Mouse (Mus musculus) kidney, embryonic 14.5 days (tissue): ENCODE results near the gene Zfp784. TPM values are rescaled to one million over a fixed set of nuclear protein-coding genes. Genes with fewer than 3 reads are reported as not detected.

ENCODE experiments used
- ATAC-seq: fragments of 200-750 bp; cut with Nextera tagmentation; 2 replicates; pipeline ENCODE4 v1.8.0; 2017; ENCODE audit warnings: moderate number of reproducible peaks, mild to moderate bottlenecking, moderate TSS enrichment, moderate library complexity; ENCODE audit not compliant: low FRiP score, low TSS enrichment
- H3K27ac ChIP-seq: fragments of 300-500 bp; sonication (generic); 2 replicates; pipeline ENCODE4 v1.5.1; 2014; ENCODE audit warnings: low read depth, mild to moderate bottlenecking, low read length, moderate library complexity, mixed read lengths
- H3K27me3 ChIP-seq: fragments of 300-500 bp; sonication (generic); 2 replicates; pipeline ENCODE4 v1.6.1; 2014; ENCODE audit warnings: mild to moderate bottlenecking, low read length; ENCODE audit not compliant: control insufficient read depth, insufficient read depth
- H3K36me3 ChIP-seq: fragments of 300-500 bp; sonication (generic); 2 replicates; pipeline ENCODE4 v1.6.1; 2014; ENCODE audit warnings: low read length, mixed read lengths; ENCODE audit not compliant: control insufficient read depth, insufficient read depth
- H3K4me1 ChIP-seq: fragments of 300-500 bp; sonication (generic); 2 replicates; pipeline ENCODE4 v1.6.1; 2014; ENCODE audit warnings: low read length, mixed read lengths; ENCODE audit not compliant: control insufficient read depth, insufficient read depth
- H3K4me2 ChIP-seq: fragments of 300-500 bp; sonication (generic); replicated peaks from 2 replicates; pipeline ENCODE4 v1.6.1; 2014; ENCODE audit warnings: low read depth, mild to moderate bottlenecking, low read length
- H3K4me3 ChIP-seq: fragments of 300-500 bp; sonication (generic); 2 replicates; pipeline ENCODE4 v1.5.1; 2014; ENCODE audit warnings: mild to moderate bottlenecking, low read length
- H3K9ac ChIP-seq: fragments of 300-500 bp; sonication (generic); 2 replicates; pipeline ENCODE4 v1.6.1; 2014; ENCODE audit warnings: low read depth, mild to moderate bottlenecking, low read length, moderate library complexity
- H3K9me3 ChIP-seq: fragments of 300-500 bp; sonication (generic); 2 replicates; pipeline ENCODE4 v1.6.1; 2016; ENCODE audit warnings: low read length; ENCODE audit not compliant: control insufficient read depth
- WGBS: fragments of 180-500 bp; shearing (Covaris S2); extraction: QIAGEN DNeasy Blood & Tissue Kit; methylation state at CpG from one replicate; pipeline ENCODE4 v1.1.7; 2014; 5-methylcytosine and 5-hydroxymethylcytosine counted together
- polyA plus RNA-seq: library from polyadenylated mRNA; unstranded; fragments of >200 nt; fragmentation: Nextera tagmentation; extraction: Ambion mirVana; gene quantifications from 2 replicates; pipeline ENCODE4 v1.2.1, GENCODE M21; 2014

Gene Zfp784
- polyA plus RNA-seq, 1 experiment from 2014 or later: 5.0 TPM

- H3K27me3 ChIP-seq: no peaks in the 10 kb centered on the region
- WGBS: 93% methylated on average over 9 of the region's 9 CpGs
- peaks cover 19% of the 10 kb centered on the region for H3K9me3 ChIP-seq
- H3K4me1 ChIP-seq: no peaks in the 10 kb centered on the region
- H3K27ac ChIP-seq: no peak overlapping the region
- no peak for ATAC-seq
- H3K36me3 ChIP-seq: peaks cover 47% of the 10 kb centered on the region
- H3K4me2 ChIP-seq: no peak overlapping the region
- H3K4me3 ChIP-seq: no peak overlapping the region
- no peak overlapping the region for H3K9ac ChIP-seq
Observed at GRCm38 (mm10) chr7:5036136-5036535, 2.1 kb downstream of the Zfp784 start.

DNA sequence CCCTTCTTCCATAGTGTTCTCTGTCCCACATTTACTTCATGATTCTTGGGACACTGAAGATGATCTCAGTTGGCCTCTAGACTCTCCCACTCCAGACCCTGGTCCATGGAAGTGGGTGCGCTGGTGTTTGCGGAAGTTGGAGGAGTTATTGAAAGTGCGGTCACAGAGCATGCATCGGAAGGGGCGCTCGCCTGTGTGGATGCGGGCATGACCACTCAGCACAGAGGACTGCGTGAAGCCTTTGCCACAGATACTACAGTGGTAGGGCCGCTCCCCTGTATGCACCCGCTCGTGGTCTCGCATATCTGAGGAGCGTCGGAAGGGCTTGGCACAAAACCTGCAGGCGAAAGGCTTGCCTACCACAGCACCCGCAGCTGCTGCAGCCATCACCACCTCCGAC, 2.6 kb downstream of the Zfp784 start:
- H3K9ac ChIP-seq: no peak overlapping the region
- no peak overlapping the region for H3K4me3 ChIP-seq
- peaks cover 53% of the 10 kb centered on the region for H3K36me3 ChIP-seq
- H3K27me3 ChIP-seq: no peaks in the 10 kb centered on the region
- ATAC-seq: no peak
- no peak overlapping the region for H3K4me2 ChIP-seq
- H3K27ac ChIP-seq: no peak overlapping the region
- peaks cover 24% of the 10 kb centered on the region for H3K9me3 ChIP-seq
- WGBS: 96% methylated on average over 17 of the region's 17 CpGs
- no peaks in the 10 kb centered on the region for H3K4me1 ChIP-seq

- Histone ChIP-seq H3K9me3 (peaks cover 43% of the 10 kb centered on the region), H3K4me3 (no peak within 1 kb of the TSS)
- no peak for ATAC-seq
Observed at GRCm38 (mm10) chr7:5033818-5034217, 4.4 kb downstream of the Zfp784 start, which contains the start of gene 4632433K11Rik. Gene 4632433K11Rik (plus strand): TSS chr7:5034118.

DNA sequence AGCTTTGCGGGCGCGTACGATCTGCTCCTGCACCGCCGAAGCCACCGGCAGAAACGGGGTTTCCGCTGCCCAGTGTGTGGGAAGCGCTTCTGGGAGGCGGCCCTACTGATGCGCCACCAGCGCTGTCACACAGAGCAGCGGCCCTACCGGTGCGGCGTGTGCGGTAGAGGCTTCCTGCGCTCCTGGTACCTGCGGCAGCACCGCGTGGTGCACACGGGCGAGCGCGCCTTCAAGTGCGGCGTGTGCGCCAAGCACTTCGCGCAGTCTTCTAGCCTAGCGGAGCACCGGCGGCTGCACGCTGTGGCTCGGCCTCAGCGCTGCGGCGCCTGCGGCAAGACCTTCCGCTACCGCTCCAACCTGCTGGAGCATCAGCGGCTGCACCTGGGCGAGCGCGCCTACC, 6.8 kb downstream of the Zfp784 start:
- ATAC-seq: no peak
- H3K9me3 ChIP-seq: peaks cover 44% of the 10 kb centered on the region
- H3K9ac ChIP-seq: no peak overlapping the region
- no peak overlapping the region for H3K27ac ChIP-seq
- H3K36me3 ChIP-seq: peaks cover 87% of the 10 kb centered on the region
- H3K4me3 ChIP-seq: 0 out of 2 replicates have a peak overlapping the region, but pooled peaks have one; percentile 9
- no peaks in the 10 kb centered on the region for H3K4me1 ChIP-seq
- H3K4me2 ChIP-seq: no peak overlapping the region
- no peaks in the 10 kb centered on the region for H3K27me3 ChIP-seq
- 84% methylated on average over 46 of the region's 46 CpGs for WGBS

More at GRCm38 (mm10) chr7:5033818-5034217, 4.4 kb downstream of the Zfp784 start, which contains the start of gene 4632433K11Rik:
- Histone ChIP-seq H3K4me1 (no peaks in the 10 kb centered on the region), H3K9ac (no peak within 1 kb of the TSS), H3K27me3 (no peaks in the 10 kb centered on the region), H3K4me2 (no peak within 1 kb of the TSS), H3K27ac (no peak within 1 kb of the TSS), H3K36me3 (peaks cover 71% of the 10 kb centered on the region)
- WGBS: 87% methylated on average over 3 of the region's 3 CpGs

DNA sequence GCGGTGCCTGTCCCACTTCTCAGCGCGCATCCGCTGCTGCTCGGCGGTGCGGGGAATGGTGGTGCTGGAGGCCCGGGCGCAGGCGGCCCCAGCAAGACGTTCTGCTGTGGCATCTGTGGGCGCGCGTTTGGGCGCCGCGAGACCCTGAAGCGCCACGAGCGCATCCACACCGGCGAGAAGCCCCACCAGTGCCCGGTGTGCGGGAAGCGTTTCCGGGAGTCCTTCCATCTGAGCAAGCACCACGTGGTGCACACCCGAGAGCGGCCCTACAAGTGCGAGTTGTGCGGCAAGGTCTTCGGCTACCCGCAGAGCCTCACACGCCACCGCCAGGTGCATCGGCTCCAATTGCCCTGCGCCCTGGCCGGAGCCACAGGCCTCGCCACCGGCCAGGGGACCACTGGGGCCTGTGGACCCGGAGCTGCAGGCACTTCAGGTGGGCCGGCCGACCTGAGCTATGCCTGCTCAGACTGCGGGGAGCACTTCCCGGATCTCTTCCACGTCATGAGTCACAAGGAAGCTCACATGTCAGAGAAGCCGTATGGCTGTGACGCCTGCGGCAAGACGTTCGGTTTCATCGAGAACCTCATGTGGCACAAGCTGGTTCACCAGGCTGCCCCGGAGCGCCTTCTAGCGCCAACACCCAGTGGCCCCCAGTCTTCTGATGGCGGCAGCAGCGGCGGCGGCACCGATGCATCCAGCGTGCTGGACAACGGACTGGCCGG, 7.5 kb downstream of the Zfp784 start:
- peaks cover 90% of the 10 kb centered on the region for H3K36me3 ChIP-seq
- H3K9ac ChIP-seq: no peak overlapping the region
- H3K4me2 ChIP-seq: no peak overlapping the region
- no peak for ATAC-seq
- WGBS: 87% methylated on average over 63 of the region's 63 CpGs
- H3K27me3 ChIP-seq: no peaks in the 10 kb centered on the region
- no peak overlapping the region for H3K27ac ChIP-seq
- H3K4me1 ChIP-seq: no peaks in the 10 kb centered on the region
- H3K4me3 ChIP-seq: no peak overlapping the region; the same call in none of the 2 replicates
- H3K9me3 ChIP-seq: peaks cover 41% of the 10 kb centered on the region

- peaks cover 83% of the 10 kb centered on the region for H3K36me3 ChIP-seq
- 91% methylated on average over 21 of the region's 21 CpGs for WGBS
- H3K4me2 ChIP-seq: no peak overlapping the region
- no peak overlapping the region for H3K4me3 ChIP-seq
- no peak overlapping the region for H3K9ac ChIP-seq
- no peaks in the 10 kb centered on the region for H3K4me1 ChIP-seq
- H3K27me3 ChIP-seq: no peaks in the 10 kb centered on the region
- no peak for ATAC-seq
- peaks cover 41% of the 10 kb centered on the region for H3K9me3 ChIP-seq
- no peak overlapping the region for H3K27ac ChIP-seq
Observed at GRCm38 (mm10) chr7:5029946-5030345, 8.3 kb downstream of the Zfp784 start.

- Histone ChIP-seq H3K27ac (no peak overlapping the region), H3K4me3 (no peak overlapping the region), H3K4me2 (no peak overlapping the region), H3K9me3 (peaks cover 41% of the 10 kb centered on the region), H3K4me1 (no peaks in the 10 kb centered on the region), H3K27me3 (no peaks in the 10 kb centered on the region), H3K9ac (no peak overlapping the region), H3K36me3 (peaks cover 84% of the 10 kb centered on the region)
- 95% methylated on average over 22 of the region's 22 CpGs for WGBS
- no peak for ATAC-seq
Observed at GRCm38 (mm10) chr7:5029543-5029942, 8.7 kb downstream of the Zfp784 start.

- no peaks in the 10 kb centered on the region for H3K9me3 ChIP-seq
- peak overlapping the region; percentile 88 for H3K4me3 ChIP-seq
- no peak for ATAC-seq
- H3K27me3 ChIP-seq: no peaks in the 10 kb centered on the region
- H3K27ac ChIP-seq: peak overlapping the region; percentile 96; the same call in 1 of the 2 replicates
- H3K9ac ChIP-seq: peak overlapping the region; percentile 82
- H3K4me2 ChIP-seq: peak overlapping the region; percentile 66
- peaks cover 4% of the 10 kb centered on the region; the same call in 1 of the 2 replicates for H3K4me1 ChIP-seq
- peaks cover 38% of the 10 kb centered on the region for H3K36me3 ChIP-seq
- 52% methylated on average over 5 of the region's 5 CpGs for WGBS
Observed at GRCm38 (mm10) chr7:5021197-5021596, 17.0 kb downstream of the Zfp784 start.

DNA sequence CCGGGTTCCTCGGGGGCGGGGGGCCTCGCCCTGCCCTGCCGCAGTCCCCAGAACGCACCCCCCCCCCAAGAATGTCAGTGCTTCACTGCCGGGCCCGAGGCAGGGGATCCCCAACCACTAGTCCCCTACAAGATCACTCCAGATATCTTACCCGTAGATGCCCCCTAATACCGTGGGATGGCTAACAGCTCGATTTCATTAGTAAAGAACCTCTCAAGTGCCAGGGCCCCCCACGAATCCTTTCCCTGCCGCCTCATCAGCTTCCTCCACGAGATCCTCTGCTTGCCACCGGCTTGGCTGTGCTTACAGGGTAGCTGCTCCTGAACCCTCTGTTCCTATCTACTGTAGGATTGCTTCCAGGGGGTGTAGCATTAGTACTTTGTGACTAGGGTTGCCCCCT, 17.6 kb downstream of the Zfp784 start:
- peaks cover 34% of the 10 kb centered on the region for H3K36me3 ChIP-seq
- H3K27me3 ChIP-seq: no peaks in the 10 kb centered on the region
- 1% methylated on average over 9 of the region's 15 CpGs for WGBS
- H3K4me2 ChIP-seq: peak overlapping the region; percentile 66
- H3K27ac ChIP-seq: peak overlapping the region; percentile 96
- peak overlapping the region; percentile 82 for H3K9ac ChIP-seq
- H3K4me3 ChIP-seq: peak overlapping the region; percentile 88
- no peaks in the 10 kb centered on the region for H3K9me3 ChIP-seq
- H3K4me1 ChIP-seq: peaks cover 4% of the 10 kb centered on the region; the same call in 1 of the 2 replicates
- ATAC-seq: 0 out of 2 replicates have a peak, but pooled peaks have one; percentile 3
